Mouse (Mus musculus) neural tube, embryonic 15.5 days (tissue): ENCODE results near the gene Ttbk1. TPM values are rescaled to one million over a fixed set of nuclear protein-coding genes. Genes with fewer than 3 reads are reported as not detected.
A peak's percentile ranks its signal among the peaks of the same experiment; 100 is the strongest.

ENCODE experiments used
- ATAC-seq: fragments of 200-750 bp; cut with Nextera tagmentation; 2 replicates; pipeline ENCODE4 v1.8.0; 2017; ENCODE audit warnings: mild to moderate bottlenecking, moderate TSS enrichment, moderate library complexity; ENCODE audit not compliant: low FRiP score
- H3K27ac ChIP-seq: fragments of 300-500 bp; sonication (generic); replicated peaks from 2 replicates; pipeline ENCODE4 v1.5.1; 2015; ENCODE audit warnings: mild to moderate bottlenecking, inconsistent platforms
- H3K27me3 ChIP-seq: fragments of 300-500 bp; sonication (generic); replicated peaks from 2 replicates; pipeline ENCODE4 v1.6.1; 2015; ENCODE audit warnings: inconsistent platforms
- H3K36me3 ChIP-seq: fragments of 300-500 bp; sonication (generic); 2 replicates; pipeline ENCODE4 v1.6.1; 2015; ENCODE audit warnings: inconsistent platforms
- H3K4me1 ChIP-seq: fragments of 300-500 bp; sonication (generic); 2 replicates; pipeline ENCODE4 v1.6.1; 2015; ENCODE audit warnings: inconsistent platforms
- H3K4me2 ChIP-seq: fragments of 300-500 bp; sonication (generic); 2 replicates; pipeline ENCODE4 v1.6.1; 2015; ENCODE audit warnings: inconsistent platforms, mild to moderate bottlenecking, moderate library complexity
- H3K4me3 ChIP-seq: fragments of 300-500 bp; sonication (generic); replicated peaks from 2 replicates; pipeline ENCODE4 v1.5.1; 2015; ENCODE audit warnings: mild to moderate bottlenecking, inconsistent platforms
- H3K9ac ChIP-seq: fragments of 300-500 bp; sonication (generic); replicated peaks from 2 replicates; pipeline ENCODE4 v1.6.1; 2015; ENCODE audit warnings: mild to moderate bottlenecking, inconsistent platforms
- H3K9me3 ChIP-seq: fragments of 300-500 bp; sonication (generic); replicated peaks from 2 replicates; pipeline ENCODE4 v1.6.1; 2016; ENCODE audit warnings: inconsistent platforms
- WGBS: fragments of 180-500 bp; shearing (Covaris S2); methylation state at CpG from one replicate; pipeline ENCODE4 v1.1.7; 2015; ENCODE audit warnings: mixed read lengths; 5-methylcytosine and 5-hydroxymethylcytosine counted together
- polyA plus RNA-seq: library from polyadenylated mRNA; unstranded; fragments of >200 nt; fragmentation: Nextera tagmentation; extraction: Ambion mirVana; gene quantifications from 2 replicates; pipeline ENCODE4 v1.2.1, GENCODE M21; 2015

Ttbk1 gene
- 5.5 and 7.8 TPM in 2 replicates for polyA plus RNA-seq

DNA sequence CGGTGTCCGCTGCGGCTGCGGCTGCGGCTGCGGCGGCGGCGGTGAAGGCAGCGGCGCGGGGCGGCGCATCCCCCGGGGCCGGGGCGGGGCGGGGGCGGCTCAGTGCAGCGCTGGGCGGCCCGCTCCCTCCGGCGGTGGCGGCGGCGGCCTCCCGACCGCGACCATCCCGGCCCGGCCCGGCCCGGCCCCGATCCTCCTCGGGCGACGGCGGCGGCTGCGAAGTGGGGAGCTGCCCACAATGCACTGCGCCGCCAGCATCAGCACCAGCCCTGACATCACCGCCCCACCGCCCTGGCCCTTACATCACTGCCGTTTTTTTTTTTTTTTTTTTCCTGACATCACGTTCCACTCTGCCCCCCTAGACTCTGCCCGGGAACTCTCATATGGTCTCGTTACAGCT lies at the start of gene Ttbk1:
Ttbk1 (minus strand) TSS at position 245 of the 400 bp plus-strand sequence.
- H3K4me2 ChIP-seq = peak within 1 kb of the TSS; percentile 75
- 1% methylated on average over 11 of the region's 49 CpGs for WGBS
- peak; percentile 84 for ATAC-seq

DNA sequence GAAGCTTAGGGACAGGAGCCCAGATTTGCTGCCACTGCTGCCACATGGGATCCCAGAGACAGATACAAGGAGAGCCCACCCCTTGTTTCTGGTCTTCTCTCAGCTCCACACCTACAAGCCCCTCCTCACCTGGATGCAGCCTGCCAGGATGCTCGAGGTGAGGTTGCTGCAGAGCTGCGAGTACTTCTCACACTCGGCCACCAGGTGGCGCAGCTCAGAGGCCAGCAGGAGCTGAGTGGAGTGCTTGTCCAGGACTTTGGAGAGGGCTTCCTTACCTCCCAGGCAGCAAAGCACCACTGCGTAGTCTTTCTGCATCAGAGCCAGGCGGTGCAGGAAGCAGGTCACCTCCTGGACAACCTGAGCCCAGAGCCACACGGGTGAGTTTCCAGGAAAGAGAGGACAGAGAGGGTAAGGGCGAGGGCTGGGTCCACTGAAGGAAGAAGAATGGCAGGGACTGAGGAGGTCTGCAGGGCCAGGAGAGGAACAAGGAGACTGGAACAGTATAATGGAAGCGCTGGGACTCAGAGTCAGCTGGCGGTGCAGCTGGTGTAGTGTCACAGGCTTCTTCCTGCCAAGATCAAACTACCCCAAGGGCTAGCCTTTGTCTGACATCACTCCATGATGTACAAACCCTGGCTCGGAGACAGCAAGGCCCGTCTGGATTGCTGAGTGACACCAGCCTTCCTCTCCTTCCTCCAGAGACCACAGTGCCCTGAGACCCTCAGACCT lies 38.3 kb upstream of the Ttbk1 start:
- no peaks in the 10 kb centered on the region for H3K4me1 ChIP-seq
- H3K9ac ChIP-seq = no peak overlapping the region
- no peak overlapping the region for H3K4me2 ChIP-seq
- WGBS = 39% methylated on average over 12 of the region's 12 CpGs
- H3K4me3 ChIP-seq = no peak overlapping the region
- no peaks in the 10 kb centered on the region for H3K9me3 ChIP-seq
- H3K27ac ChIP-seq = no peak overlapping the region
- peaks cover 55% of the 10 kb centered on the region for H3K36me3 ChIP-seq
- H3K27me3 ChIP-seq = peaks cover 11% of the 10 kb centered on the region
- ATAC-seq = peak; percentile 45; the same call in 1 of the 2 replicates

More for the DNA sequence above, at the start of gene Ttbk1:
- H3K4me1 ChIP-seq = peaks cover 51% of the 10 kb centered on the region
- H3K36me3 ChIP-seq = no peaks in the 10 kb centered on the region
- H3K4me3 ChIP-seq = peak within 1 kb of the TSS; percentile 65
- H3K9me3 ChIP-seq = no peaks in the 10 kb centered on the region
- peak within 1 kb of the TSS; percentile 88 for H3K9ac ChIP-seq
- peak within 1 kb of the TSS; percentile 79 for H3K27ac ChIP-seq
- peaks cover 13% of the 10 kb centered on the region; the same call in 1 of the 2 replicates for H3K27me3 ChIP-seq

DNA sequence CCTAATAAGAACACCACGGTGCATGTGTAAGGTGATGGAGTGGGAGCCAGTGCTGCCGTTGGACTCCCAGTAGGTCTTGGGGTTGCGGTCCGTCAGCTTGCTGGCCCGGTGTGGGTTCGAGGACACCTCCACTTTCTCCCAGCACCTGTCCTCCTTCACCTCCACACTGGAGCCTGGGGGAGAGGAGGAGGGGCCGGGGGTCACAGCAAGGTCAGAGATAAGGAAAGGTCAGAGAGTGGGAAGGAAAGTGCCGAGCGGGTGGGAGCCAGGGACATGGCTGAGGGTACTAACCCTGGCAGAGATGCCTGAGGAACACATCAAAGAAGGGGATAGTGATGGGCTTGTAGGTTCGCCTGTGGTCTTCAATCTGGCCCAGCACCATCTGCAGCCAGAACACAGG lies 37.6 kb upstream of the Ttbk1 start:
- ATAC-seq = no peak

DNA sequence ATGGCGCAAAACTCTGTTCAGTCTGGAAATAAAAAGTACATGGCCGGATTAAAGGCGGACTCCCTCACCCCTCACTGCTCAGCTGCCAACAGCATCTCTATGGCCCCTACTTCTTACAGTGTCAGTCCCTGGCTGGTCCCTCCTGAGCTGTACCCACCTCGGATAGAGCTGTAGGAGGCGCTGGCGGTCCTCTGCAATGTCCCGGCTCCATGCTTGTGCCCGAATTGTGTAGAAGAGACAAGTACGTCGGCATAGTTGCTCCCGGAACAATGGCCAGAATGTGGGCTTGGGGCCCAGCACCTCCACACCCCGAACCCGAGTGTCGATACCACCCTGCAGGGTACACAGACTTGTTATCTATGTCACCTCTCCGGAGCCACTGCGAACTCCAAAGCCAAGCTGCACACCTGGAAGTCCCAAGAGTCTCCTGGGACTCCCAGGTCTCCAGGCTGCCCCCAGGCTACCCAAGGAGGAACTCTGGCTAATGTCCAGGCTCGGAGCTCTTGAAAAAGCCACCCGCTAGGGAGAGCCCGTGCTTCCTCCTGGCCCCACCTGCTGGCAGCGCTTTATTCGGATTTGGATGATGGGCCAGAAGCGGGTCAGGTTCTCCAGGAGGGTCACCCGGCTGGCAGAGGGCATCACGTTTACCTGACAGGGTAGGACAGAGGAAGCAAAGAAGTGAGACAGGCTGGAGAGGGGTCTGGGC lies 34.6 kb upstream of the Ttbk1 start:
- Histone ChIP-seq H3K27me3 (peaks cover 14% of the 10 kb centered on the region), H3K4me3 (no peak overlapping the region), H3K4me1 (no peaks in the 10 kb centered on the region), H3K9ac (no peak overlapping the region), H3K4me2 (no peak overlapping the region), H3K27ac (no peak overlapping the region), H3K9me3 (no peaks in the 10 kb centered on the region), H3K36me3 (peaks cover 57% of the 10 kb centered on the region)
- ATAC-seq = no peak
- 35% methylated on average over 24 of the region's 24 CpGs for WGBS

More for the DNA sequence above, 37.6 kb upstream of the Ttbk1 start:
- H3K4me2 ChIP-seq = no peak overlapping the region
- H3K27me3 ChIP-seq = peaks cover 11% of the 10 kb centered on the region
- WGBS = 88% methylated on average over 10 of the region's 10 CpGs
- no peaks in the 10 kb centered on the region for H3K9me3 ChIP-seq
- H3K9ac ChIP-seq = no peak overlapping the region
- H3K27ac ChIP-seq = no peak overlapping the region
- H3K4me1 ChIP-seq = no peaks in the 10 kb centered on the region
- no peak overlapping the region for H3K4me3 ChIP-seq
- H3K36me3 ChIP-seq = peaks cover 56% of the 10 kb centered on the region

DNA sequence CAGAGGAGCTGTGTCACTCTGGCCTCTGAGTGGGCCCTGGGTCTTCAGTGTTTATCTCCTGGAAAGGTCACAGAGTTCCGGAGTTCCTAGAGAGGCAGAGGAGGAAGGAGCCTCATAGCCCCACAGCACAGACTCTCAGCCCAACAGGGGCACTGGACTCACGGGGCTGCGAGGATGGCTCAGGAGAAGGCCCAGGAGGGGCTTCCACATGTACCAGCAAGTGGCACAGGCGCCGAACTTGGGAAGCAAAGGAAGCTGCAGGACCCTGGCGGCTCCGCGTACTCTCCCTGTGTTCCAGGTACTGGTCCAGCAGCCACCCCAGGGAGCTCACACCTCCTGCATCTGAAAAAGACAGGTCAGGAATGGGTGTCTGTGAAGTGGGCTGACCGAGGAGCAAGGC lies 33.7 kb upstream of the Ttbk1 start:
- Histone ChIP-seq H3K27me3 (peaks cover 14% of the 10 kb centered on the region), H3K4me2 (no peak overlapping the region), H3K27ac (no peak overlapping the region), H3K4me1 (no peaks in the 10 kb centered on the region), H3K36me3 (peaks cover 53% of the 10 kb centered on the region), H3K9ac (no peak overlapping the region), H3K4me3 (no peak overlapping the region), H3K9me3 (no peaks in the 10 kb centered on the region)
- ATAC-seq = no peak
- WGBS = 79% methylated on average over 9 of the region's 9 CpGs

DNA sequence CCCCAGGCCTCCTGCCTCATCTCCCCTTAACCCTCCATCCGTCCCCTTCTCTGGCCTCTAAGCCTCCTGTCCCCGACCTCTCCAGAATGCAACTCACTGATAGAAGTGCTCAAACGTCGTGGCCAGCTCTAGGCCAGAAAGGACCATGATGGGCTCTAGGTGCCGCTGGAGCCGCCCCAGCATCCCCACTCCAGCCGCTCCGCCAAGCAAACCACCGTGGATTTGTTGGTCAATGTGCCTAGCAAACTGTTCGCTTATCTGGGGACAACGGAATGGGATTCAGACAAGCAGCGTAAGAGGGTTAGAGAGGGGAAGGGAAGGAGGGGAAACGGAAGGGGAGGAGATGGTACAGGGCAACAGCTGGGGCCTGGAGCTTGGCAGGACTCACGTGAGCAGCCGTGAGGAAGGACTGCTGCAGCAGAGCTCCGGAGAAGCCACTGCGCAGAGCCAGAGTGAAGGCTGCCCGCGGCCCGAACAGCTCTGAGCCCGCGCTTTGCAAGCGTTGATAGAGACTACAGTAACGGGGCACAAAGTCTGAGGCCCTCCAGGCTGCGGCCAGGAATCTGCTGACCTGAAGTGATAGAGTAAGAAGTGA lies 33.0 kb upstream of the Ttbk1 start:
- Histone ChIP-seq H3K4me2 (peak overlapping the region; percentile 3; the same call in 1 of the 2 replicates), H3K4me1 (no peaks in the 10 kb centered on the region), H3K36me3 (peaks cover 47% of the 10 kb centered on the region), H3K27me3 (peaks cover 14% of the 10 kb centered on the region), H3K27ac (no peak overlapping the region), H3K4me3 (no peak overlapping the region), H3K9ac (no peak overlapping the region), H3K9me3 (no peaks in the 10 kb centered on the region)
- no peak for ATAC-seq
- 48% methylated on average over 25 of the region's 25 CpGs for WGBS

DNA sequence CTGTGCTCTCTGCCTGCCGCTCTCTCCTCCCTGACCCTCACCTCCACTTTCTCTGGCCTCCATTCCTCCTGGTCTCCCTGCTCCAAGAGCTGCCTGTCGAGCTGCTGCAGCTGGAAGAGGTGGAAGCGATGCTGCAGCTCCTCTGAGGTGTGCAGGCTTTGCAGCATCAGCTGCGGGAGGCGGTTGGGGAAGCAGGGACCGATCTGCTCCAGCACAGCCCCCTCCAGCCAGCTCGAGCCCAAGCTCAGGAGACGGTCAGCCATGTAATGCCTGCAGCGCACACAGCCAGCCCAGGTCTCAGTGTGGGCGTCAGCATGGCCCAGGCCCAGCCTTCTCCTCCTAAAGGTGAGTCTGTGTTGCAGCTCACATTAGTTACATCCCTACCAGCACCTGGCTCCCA lies 32.5 kb upstream of the Ttbk1 start:
- H3K4me2 ChIP-seq = peak overlapping the region; percentile 3; the same call in 1 of the 2 replicates
- no peak for ATAC-seq
- no peak overlapping the region for H3K4me3 ChIP-seq
- no peaks in the 10 kb centered on the region for H3K9me3 ChIP-seq
- H3K9ac ChIP-seq = no peak overlapping the region
- peaks cover 14% of the 10 kb centered on the region for H3K27me3 ChIP-seq
- H3K27ac ChIP-seq = no peak overlapping the region
- H3K36me3 ChIP-seq = peaks cover 41% of the 10 kb centered on the region
- no peaks in the 10 kb centered on the region for H3K4me1 ChIP-seq
- WGBS = 61% methylated on average over 10 of the region's 10 CpGs

DNA sequence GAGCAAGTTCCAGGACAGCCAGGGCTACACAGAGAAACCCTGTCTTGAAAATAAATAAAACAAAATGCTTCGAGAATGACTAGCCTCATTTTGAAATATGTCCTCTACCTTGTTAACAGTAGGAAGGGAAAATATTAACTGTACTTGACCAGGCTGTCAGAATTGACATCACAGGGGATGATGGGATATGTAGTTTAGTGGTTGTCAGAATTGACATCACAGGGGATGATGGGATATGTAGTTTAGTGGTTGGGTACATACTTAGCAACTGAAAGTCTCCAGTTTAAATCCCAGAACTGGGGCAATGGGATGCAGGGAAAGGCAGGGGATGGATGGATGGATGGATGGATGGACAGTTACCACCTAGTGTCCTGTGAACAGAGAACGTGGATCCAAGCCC lies 25.9 kb upstream of the Ttbk1 start:
- ATAC-seq = no peak
- Histone ChIP-seq H3K27me3 (no peaks in the 10 kb centered on the region), H3K4me1 (no peaks in the 10 kb centered on the region), H3K36me3 (peaks cover 25% of the 10 kb centered on the region), H3K9me3 (no peaks in the 10 kb centered on the region), H3K27ac (no peak overlapping the region), H3K4me3 (no peak overlapping the region), H3K9ac (no peak overlapping the region), H3K4me2 (no peak overlapping the region)
- WGBS = 72% methylated on average over 2 of the region's 2 CpGs

DNA sequence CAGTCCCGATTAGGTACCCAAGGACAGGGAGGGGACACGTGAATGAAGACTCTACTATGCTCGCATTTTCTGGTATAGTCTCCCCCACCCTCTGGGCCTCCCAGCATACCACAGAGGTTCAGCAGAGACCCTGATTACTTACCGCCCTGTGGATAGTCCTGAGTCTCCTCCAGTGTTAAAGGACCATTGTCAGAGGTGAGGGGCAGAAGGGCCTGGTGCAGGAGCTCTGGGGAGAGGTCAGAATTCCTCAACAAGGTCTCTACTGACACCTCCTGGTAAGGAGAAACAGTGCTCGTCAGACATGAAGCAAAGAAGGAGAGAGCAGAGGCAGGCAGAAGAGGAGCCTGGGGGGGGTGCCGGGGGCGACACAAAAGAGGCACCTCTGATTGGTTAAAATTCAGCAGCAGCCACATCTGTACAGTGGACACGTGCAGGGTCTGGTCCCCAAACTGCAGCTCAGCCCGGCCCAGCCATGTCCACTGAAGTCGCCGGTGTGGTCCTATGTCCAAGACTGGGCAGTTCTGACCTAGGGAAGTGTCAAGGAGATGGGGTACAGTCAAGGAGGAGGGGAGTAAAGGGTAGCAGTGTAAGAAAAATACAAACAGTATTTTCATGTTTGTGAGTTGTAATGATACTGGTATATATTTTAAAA lies 23.7 kb upstream of the Ttbk1 start:
- no peak for ATAC-seq
- WGBS = 53% methylated on average over 11 of the region's 11 CpGs
- no peak overlapping the region for H3K27ac ChIP-seq
- no peaks in the 10 kb centered on the region for H3K9me3 ChIP-seq
- H3K4me3 ChIP-seq = no peak overlapping the region
- no peak overlapping the region for H3K4me2 ChIP-seq
- H3K4me1 ChIP-seq = no peaks in the 10 kb centered on the region
- no peak overlapping the region for H3K9ac ChIP-seq
- H3K27me3 ChIP-seq = no peaks in the 10 kb centered on the region
- peaks cover 32% of the 10 kb centered on the region for H3K36me3 ChIP-seq

DNA sequence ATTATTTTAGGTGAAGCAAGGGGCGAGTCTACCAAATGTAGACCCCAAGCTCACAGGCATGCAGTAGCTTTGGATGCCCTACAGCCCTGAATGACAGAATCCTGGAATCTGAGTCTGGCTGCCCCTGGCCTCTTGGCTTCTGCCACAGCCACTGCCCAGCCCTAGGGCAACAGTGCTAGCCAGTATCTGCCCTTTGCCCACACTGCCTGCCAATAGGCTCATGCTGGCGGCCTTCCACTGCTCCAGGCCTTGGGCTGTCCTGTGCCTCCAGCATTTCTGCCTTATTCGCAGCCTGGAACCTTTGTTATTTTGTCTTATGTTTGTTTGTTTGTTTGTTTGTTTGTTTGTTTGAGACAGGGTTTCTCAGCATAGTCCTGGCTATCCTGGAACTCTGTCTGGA lies 18.1 kb upstream of the Ttbk1 start:
- 94% methylated on average over 3 of the region's 3 CpGs for WGBS
- Histone ChIP-seq H3K36me3 (peaks cover 51% of the 10 kb centered on the region), H3K9me3 (no peaks in the 10 kb centered on the region), H3K4me3 (no peak overlapping the region), H3K27ac (no peak overlapping the region), H3K9ac (no peak overlapping the region), H3K4me1 (no peaks in the 10 kb centered on the region), H3K4me2 (no peak overlapping the region), H3K27me3 (no peaks in the 10 kb centered on the region)
- no peak for ATAC-seq

DNA sequence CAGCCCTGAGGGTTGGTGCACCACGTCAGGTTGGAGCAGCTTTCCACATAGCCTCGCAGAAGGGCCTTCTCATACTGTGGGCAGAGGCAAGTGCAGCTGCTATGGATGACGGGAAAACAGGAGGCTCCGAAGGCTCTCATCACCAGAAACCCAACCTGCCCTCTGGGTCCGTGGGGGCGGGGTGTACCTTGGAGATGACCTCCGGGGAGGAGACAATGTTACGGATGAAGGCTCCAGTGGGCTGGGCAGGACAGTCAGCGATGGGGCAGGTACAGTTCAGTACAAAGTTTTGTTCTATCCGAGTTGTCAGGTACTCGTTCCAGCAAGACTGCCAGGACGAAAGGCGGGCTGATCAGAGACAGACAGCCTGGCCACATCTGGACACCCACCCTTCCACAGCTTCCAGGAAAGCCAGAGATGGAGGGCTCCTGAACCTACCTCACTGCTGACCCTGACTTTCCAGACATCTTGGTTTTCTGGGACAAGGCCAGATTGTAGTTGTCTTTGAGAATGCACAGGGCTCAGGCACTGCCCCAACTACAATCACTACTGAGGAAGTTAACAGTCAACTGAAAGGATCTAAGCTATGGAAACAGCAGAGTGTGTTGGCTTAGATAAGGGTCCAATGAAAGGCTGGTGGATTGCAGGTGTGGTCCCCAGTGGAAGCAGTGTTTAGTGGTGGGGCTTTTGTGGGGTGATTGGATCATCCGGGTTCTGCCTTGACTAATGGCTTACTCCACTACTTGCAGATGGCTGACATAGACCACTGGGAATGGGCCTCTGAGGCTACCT lies 16.6 kb upstream of the Ttbk1 start:
- Histone ChIP-seq H3K4me1 (no peaks in the 10 kb centered on the region), H3K27ac (no peak overlapping the region), H3K4me2 (no peak overlapping the region), H3K9ac (no peak overlapping the region), H3K27me3 (no peaks in the 10 kb centered on the region), H3K36me3 (peaks cover 51% of the 10 kb centered on the region), H3K4me3 (no peak overlapping the region), H3K9me3 (no peaks in the 10 kb centered on the region)
- 83% methylated on average over 14 of the region's 14 CpGs for WGBS
- ATAC-seq = no peak
